Comparison of ENCODE assay signal across 19 mouse cellular contexts in genomic region chr9:123554599-123554998, GRCm38 (mm10). TPM values are rescaled to one million over a fixed set of nuclear protein-coding genes. Genes with fewer than 3 reads are reported as not detected.
A peak's percentile ranks its signal among the peaks of the same experiment; 100 is the strongest.
DNase-seq lines count a peak whose midpoint lies in the region; ATAC-seq lines count a peak whose summit lies in the region.
"Had no signal": no experiment of that assay in that cellular context is flagged by ENCODE, and none has a peak within 500 bp of the region (broad histone marks: within the 10 kb centered on the region; RNA-seq: fewer than 3 reads in every experiment).

No protein-coding gene starts in this region.

- no peak overlapping the region for H3K4me2 ChIP-seq in hindbrain, embryonic 11.5 days (replicated peaks; ENCODE audit: low read depth, low read length)
- no peak overlapping the region for H3K4me2 ChIP-seq in hindbrain, embryonic 14.5 days (replicated peaks)
- H3K4me2 ChIP-seq in neural tube, embryonic 11.5 days (ENCODE audit: low read depth), result no peak overlapping the region
- H3K4me2 ChIP-seq: heart, embryonic 11.5 days; hindbrain, embryonic 15.5 days; lung, embryonic 14.5 days; stomach, embryonic 15.5 days had no signal

- no peak overlapping the region for H3K4me3 ChIP-seq in hindbrain, embryonic 11.5 days (ENCODE audit: low read depth, low read length)
- H3K4me3 ChIP-seq in hindbrain, embryonic 14.5 days (replicated peaks; ENCODE audit: low read length), result no peak overlapping the region
- H3K4me3 ChIP-seq in neural tube, embryonic 11.5 days (ENCODE audit: low read depth, low read length), result no peak overlapping the region
- H3K4me3 ChIP-seq: hindbrain, embryonic 15.5 days; left cerebral cortex, adult 2 months; stomach, embryonic 15.5 days had no signal

- H3K27ac ChIP-seq in hindbrain, embryonic 11.5 days (ENCODE audit: low read depth, low read length), result no peak overlapping the region
- H3K27ac ChIP-seq in hindbrain, embryonic 14.5 days, result no peak overlapping the region
- H3K27ac ChIP-seq in neural tube, embryonic 11.5 days (ENCODE audit: low read depth, low read length), result no peak overlapping the region
- H3K27ac ChIP-seq: hindbrain, embryonic 15.5 days; left cerebral cortex, adult 2 months; stomach, embryonic 15.5 days had no signal

- no peak for ATAC-seq in hindbrain, embryonic 11.5 days (ENCODE audit: low FRiP score)
- ATAC-seq in hindbrain, embryonic 14.5 days (ENCODE audit: low FRiP score), result no peak
- ATAC-seq in neural tube, embryonic 11.5 days (ENCODE audit: insufficient read depth, low FRiP score, low TSS enrichment), result no peak
- ATAC-seq: CD4-positive, CD25-positive, alpha-beta regulatory T cell, adult 4 months; Patski had no signal

- DNase-seq in hindbrain, embryonic 11.5 days (ENCODE audit: low spot score), result peak; percentile 36
- no peak for DNase-seq in hindbrain, embryonic 14.5 days (ENCODE audit: low spot score)
- DNase-seq in WW6 (ENCODE audit: low read depth, low spot score), result peak; percentile 59
- peak; percentile 24 for DNase-seq in embryo, embryonic 11.5 days (ENCODE audit: low read depth, low spot score)
- peak; percentile 40 for DNase-seq in neural tube, embryonic 11.5 days (ENCODE audit: low spot score)
- DNase-seq in adrenal gland, postnatal 10 days, result no peak
- DNase-seq in adipocyte (ENCODE audit: low spot score), result no peak
- DNase-seq: adrenal gland, adult 8-10 months; gastrocnemius, postnatal 14 days; kidney, adult 9 months; liver; lung, embryonic 14.5 days; thymus, postnatal 14 days had no signal

- H3K9me3 ChIP-seq in hindbrain, embryonic 11.5 days (ENCODE audit: control insufficient read depth, low read length), result no peaks in the 10 kb centered on the region
- no peaks in the 10 kb centered on the region for H3K9me3 ChIP-seq in hindbrain, embryonic 14.5 days (ENCODE audit: control insufficient read depth, low read length)
- H3K9me3 ChIP-seq in neural tube, embryonic 11.5 days (ENCODE audit: control insufficient read depth, low read length), result no peaks in the 10 kb centered on the region
- H3K9me3 ChIP-seq: hindbrain, embryonic 15.5 days; stomach, embryonic 15.5 days had no signal

- H3K36me3 ChIP-seq in hindbrain, embryonic 11.5 days (ENCODE audit: control insufficient read depth, insufficient read depth, low read length), result 0 out of 2 replicates have a peak, but pooled peaks cover 3% of the 10 kb centered on the region
- peaks cover 94% of the 10 kb centered on the region for H3K36me3 ChIP-seq in hindbrain, embryonic 14.5 days (replicated peaks; ENCODE audit: control insufficient read depth, insufficient read depth)
- H3K36me3 ChIP-seq in neural tube, embryonic 11.5 days (ENCODE audit: control insufficient read depth, insufficient read depth, low read length), result no peaks in the 10 kb centered on the region

- no peak overlapping the region for H3K9ac ChIP-seq in hindbrain, embryonic 11.5 days (ENCODE audit: low read depth, low read length)
- no peak overlapping the region for H3K9ac ChIP-seq in hindbrain, embryonic 14.5 days
- H3K9ac ChIP-seq in neural tube, embryonic 11.5 days (ENCODE audit: low read length), result no peak overlapping the region
- H3K9ac ChIP-seq: hindbrain, embryonic 15.5 days; lung, embryonic 14.5 days; stomach, embryonic 15.5 days had no signal

- WGBS in hindbrain, embryonic 11.5 days, result 12% methylated on average over 3 of the region's 3 CpGs
- 18% methylated on average over 3 of the region's 3 CpGs for WGBS in hindbrain, embryonic 14.5 days
- 7% methylated on average over 3 of the region's 3 CpGs for WGBS in neural tube, embryonic 11.5 days

- no peaks in the 10 kb centered on the region for H3K27me3 ChIP-seq in hindbrain, embryonic 11.5 days (ENCODE audit: control insufficient read depth, insufficient read depth, low read length)
- H3K27me3 ChIP-seq in hindbrain, embryonic 14.5 days (ENCODE audit: control insufficient read depth, insufficient read depth, low read length), result no peaks in the 10 kb centered on the region
- no peaks in the 10 kb centered on the region for H3K27me3 ChIP-seq in neural tube, embryonic 11.5 days (ENCODE audit: control insufficient read depth, insufficient read depth, low read length)
- H3K27me3 ChIP-seq: hindbrain, embryonic 15.5 days; Patski; stomach, embryonic 15.5 days had no signal

- no peaks in the 10 kb centered on the region for H3K4me1 ChIP-seq in hindbrain, embryonic 11.5 days (replicated peaks; ENCODE audit: control insufficient read depth, insufficient read depth, low read length)
- H3K4me1 ChIP-seq in hindbrain, embryonic 14.5 days (replicated peaks; ENCODE audit: control insufficient read depth, insufficient read depth, low read length), result no peaks in the 10 kb centered on the region
- H3K4me1 ChIP-seq in neural tube, embryonic 11.5 days (ENCODE audit: control insufficient read depth, insufficient read depth, low read length), result no peaks in the 10 kb centered on the region
- H3K4me1 ChIP-seq: hindbrain, embryonic 15.5 days; stomach, embryonic 15.5 days had no signal

RNA-seq across cellular contexts. Expression of gene Sacm1l, which starts 25.0 kb away (rescaled TPM):
- polyA plus RNA-seq in hindbrain, embryonic 11.5 days (2014; fragmentation: Nextera tagmentation; extraction: Ambion mirVana), result 50.6 and 60.1 TPM in 2 replicates
- polyA plus RNA-seq in hindbrain, embryonic 14.5 days (2014; fragmentation: Nextera tagmentation; extraction: Ambion mirVana), result 56.7 and 71.8 TPM in 2 replicates
- polyA plus RNA-seq in neural tube, embryonic 11.5 days (2014; fragmentation: Nextera tagmentation; extraction: Ambion mirVana), result 52.4 and 56.3 TPM in 2 replicates
- 10 to 100 TPM; 60.2 to 84.8 TPM for total RNA-seq in adrenal gland, postnatal 10 days (2021)

Comparison
In these comparisons a context has a peak if more than half of its experiments do, and no peak if none do; other contexts are left out.
1. DNase-seq: peak in hindbrain, embryonic 11.5 days (single experiment), WW6 (single experiment), embryo, embryonic 11.5 days (single experiment) and neural tube, embryonic 11.5 days (single experiment); none in hindbrain, embryonic 14.5 days (single experiment), adrenal gland, postnatal 10 days (single experiment) and adipocyte (single experiment).